ENCODE assay signal across 10 mouse cellular contexts in genomic region chr2:74907368-74908291, GRCm38 (mm10).
DNase-seq lines count a peak whose midpoint lies in the region; ATAC-seq lines count a peak whose summit lies in the region.
"Had no signal": no experiment of that assay in that cellular context is flagged by ENCODE, and none has a peak within 500 bp of the region (broad histone marks: within the 10 kb centered on the region; RNA-seq: fewer than 3 reads in every experiment).

No protein-coding gene starts in this region.

- DNase-seq in intestine, embryonic 14.5 days (ENCODE audit: low spot score) = peak; percentile 50
- peak; percentile 49 for DNase-seq in kidney, adult 11 months
- DNase-seq in lung, postnatal 4 days = peak; percentile 51 to 80
- DNase-seq in left cerebral cortex, adult 9 months (ENCODE audit: low spot score in 2 of 2) = no peak
- no peak for DNase-seq in left cerebral cortex, adult 8-10 months (ENCODE audit: low spot score in 2 of 2)

- H3K36me3 ChIP-seq in intestine, embryonic 14.5 days (ENCODE audit: control insufficient read depth, insufficient read depth, low read length) = no peaks in the 10 kb centered on the region
- H3K36me3 ChIP-seq in intestine, embryonic 15.5 days = no peaks in the 10 kb centered on the region
- no peaks in the 10 kb centered on the region for H3K36me3 ChIP-seq in forebrain, embryonic 12.5 days (replicated peaks)
- H3K36me3 ChIP-seq: midbrain, embryonic 12.5 days had no signal

- H3K4me2 ChIP-seq in intestine, embryonic 14.5 days (ENCODE audit: low read length) = no peak overlapping the region
- H3K4me2 ChIP-seq in intestine, embryonic 15.5 days (replicated peaks) = no peak overlapping the region
- H3K4me2 ChIP-seq in forebrain, embryonic 12.5 days = peak overlapping the region; percentile 29
- H3K4me2 ChIP-seq: midbrain, embryonic 12.5 days had no signal

- no peak overlapping the region for H3K27ac ChIP-seq in intestine, embryonic 14.5 days (ENCODE audit: low read depth)
- H3K27ac ChIP-seq in intestine, embryonic 15.5 days = no peak overlapping the region
- no peak overlapping the region for H3K27ac ChIP-seq in forebrain, embryonic 12.5 days
- H3K27ac ChIP-seq: midbrain, embryonic 12.5 days had no signal

- peaks cover 5% of the 10 kb centered on the region; the same call in 1 of the 2 replicates for H3K4me1 ChIP-seq in intestine, embryonic 14.5 days (replicated peaks; ENCODE audit: control insufficient read depth, insufficient read depth, low read length)
- H3K4me1 ChIP-seq in intestine, embryonic 15.5 days (replicated peaks) = 0 out of 2 replicates have a peak, but pooled peaks cover 2% of the 10 kb centered on the region
- peaks cover 9% of the 10 kb centered on the region for H3K4me1 ChIP-seq in forebrain, embryonic 12.5 days
- H3K4me1 ChIP-seq: midbrain, embryonic 12.5 days had no signal

- H3K27me3 ChIP-seq in intestine, embryonic 14.5 days (replicated peaks; ENCODE audit: control insufficient read depth, insufficient read depth, low read length) = no peaks in the 10 kb centered on the region
- H3K27me3 ChIP-seq in intestine, embryonic 15.5 days (replicated peaks) = no peaks in the 10 kb centered on the region
- no peaks in the 10 kb centered on the region for H3K27me3 ChIP-seq in forebrain, embryonic 12.5 days
- H3K27me3 ChIP-seq: CH12.LX; midbrain, embryonic 12.5 days had no signal

- 69% methylated on average over 19 of the region's 19 CpGs for WGBS in intestine, embryonic 14.5 days
- WGBS in intestine, embryonic 15.5 days = 65% methylated on average over 19 of the region's 19 CpGs
- 47% methylated on average over 19 of the region's 19 CpGs for WGBS in forebrain, embryonic 12.5 days

- no peak overlapping the region for H3K9ac ChIP-seq in intestine, embryonic 14.5 days (ENCODE audit: low read length)
- no peak overlapping the region for H3K9ac ChIP-seq in intestine, embryonic 15.5 days
- H3K9ac ChIP-seq in forebrain, embryonic 12.5 days = no peak overlapping the region
- H3K9ac ChIP-seq: midbrain, embryonic 12.5 days had no signal

- no peak overlapping the region for H3K4me3 ChIP-seq in intestine, embryonic 14.5 days (ENCODE audit: low read depth, low read length)
- H3K4me3 ChIP-seq in intestine, embryonic 15.5 days (replicated peaks) = no peak overlapping the region
- no peak overlapping the region for H3K4me3 ChIP-seq in forebrain, embryonic 12.5 days (replicated peaks)
- H3K4me3 ChIP-seq: midbrain, embryonic 12.5 days had no signal

- ATAC-seq in intestine, embryonic 14.5 days (replicated peaks; ENCODE audit: low FRiP score, low TSS enrichment, low read depth) = no peak
- ATAC-seq in intestine, embryonic 15.5 days = no peak
- no peak for ATAC-seq in forebrain, embryonic 12.5 days (ENCODE audit: low FRiP score)
- ATAC-seq in granulocyte monocyte progenitor cell, adult 5-6 weeks (replicated peaks; ENCODE audit: poor library complexity, severe bottlenecking) = no peak

- no peaks in the 10 kb centered on the region for H3K9me3 ChIP-seq in intestine, embryonic 14.5 days (ENCODE audit: control insufficient read depth, low read length)
- H3K9me3 ChIP-seq in intestine, embryonic 15.5 days = no peaks in the 10 kb centered on the region
- no peaks in the 10 kb centered on the region for H3K9me3 ChIP-seq in forebrain, embryonic 12.5 days
- H3K9me3 ChIP-seq: midbrain, embryonic 12.5 days had no signal

Comparison
In these comparisons a context has a peak if more than half of its experiments do, and no peak if none do; other contexts are left out.
1. DNase-seq: peak in intestine, embryonic 14.5 days (single experiment), kidney, adult 11 months (single experiment) and lung, postnatal 4 days (2 of 2); none in left cerebral cortex, adult 9 months (0 of 2) and left cerebral cortex, adult 8-10 months (0 of 2).